Mouse (Mus musculus) lung, embryonic 14.5 days (tissue): ENCODE data around the gene Hoxa4. TPM values are rescaled to one million over a fixed set of nuclear protein-coding genes. Genes with fewer than 3 reads are reported as not detected.
A peak's percentile ranks its signal among the peaks of the same experiment; 100 is the strongest.

Experiments used
- ATAC-seq: fragments of 200-750 bp; cut with Nextera tagmentation; 2 replicates; pipeline ENCODE4 v1.8.0; 2017; ENCODE audit warnings: mild to moderate bottlenecking, moderate TSS enrichment, moderate library complexity; ENCODE audit not compliant: insufficient read depth
- DNase-seq: peaks from one replicate; pipeline ENCODE4 v3.0.0-alpha.2; 2015
- H3K27ac ChIP-seq: fragments of 300-500 bp; sonication (generic); 2 replicates; pipeline ENCODE4 v1.5.1; 2014; ENCODE audit warnings: low read depth, mild to moderate bottlenecking, moderate library complexity
- H3K27me3 ChIP-seq: fragments of 300-500 bp; sonication (generic); 2 replicates; pipeline ENCODE4 v1.6.1; 2014; ENCODE audit warnings: low read length, control low read depth; ENCODE audit not compliant: insufficient read depth
- H3K36me3 ChIP-seq: fragments of 300-500 bp; sonication (generic); 2 replicates; pipeline ENCODE4 v1.6.1; 2014; ENCODE audit warnings: control low read depth; ENCODE audit not compliant: insufficient read depth
- H3K4me1 ChIP-seq: fragments of 300-500 bp; sonication (generic); 2 replicates; pipeline ENCODE4 v1.6.1; 2014; ENCODE audit warnings: antibody characterized with exemption, control low read depth; ENCODE audit not compliant: insufficient read depth
- H3K4me2 ChIP-seq: fragments of 300-500 bp; sonication (generic); 2 replicates; pipeline ENCODE4 v1.6.1; 2014; ENCODE audit warnings: mild to moderate bottlenecking
- H3K4me3 ChIP-seq: fragments of 300-500 bp; sonication (generic); 2 replicates; pipeline ENCODE4 v1.5.1; 2014; ENCODE audit warnings: low read depth, low read length
- H3K9ac ChIP-seq: fragments of 300-500 bp; sonication (generic); 2 replicates; pipeline ENCODE4 v1.6.1; 2014
- H3K9me3 ChIP-seq: fragments of 300-500 bp; sonication (generic); 2 replicates; pipeline ENCODE4 v1.6.1; 2016; ENCODE audit warnings: low read depth, low read length, control low read depth
- CTCF ChIP-seq: IDR thresholded peaks from 2 replicates; pipeline ENCODE4 v1.5.1; 2016; ENCODE audit warnings: antibody characterized with exemption, low read depth
- WGBS: fragments of 180-500 bp; shearing (Covaris S2); extraction: QIAGEN DNeasy Blood & Tissue Kit; methylation state at CpG from one replicate; pipeline ENCODE4 v1.1.7; 2014; 5-methylcytosine and 5-hydroxymethylcytosine counted together
- polyA plus RNA-seq: library from polyadenylated mRNA; unstranded; fragments of >200 nt; fragmentation: Nextera tagmentation; extraction: Ambion mirVana; gene quantifications from 2 replicates; pipeline ENCODE4 v1.2.1, GENCODE M21; 2014

Hoxa4 gene
- polyA plus RNA-seq, 1 experiment from 2014 or later: 7.0 TPM

GRCm38 (mm10) chr6:52217895-52218642 is 26.5 kb upstream of the Hoxa4 start:
- TF ChIP-seq CTCF: no peak
- no peak for ATAC-seq
- no peak overlapping the region for H3K27ac ChIP-seq
- H3K4me1 ChIP-seq: no peaks in the 10 kb centered on the region
- no peaks in the 10 kb centered on the region for H3K9me3 ChIP-seq
- peak overlapping the region; percentile 81 for H3K4me2 ChIP-seq
- no peaks in the 10 kb centered on the region for H3K36me3 ChIP-seq
- peak; percentile 58 for DNase-seq
- peak overlapping the region; percentile 47 for H3K4me3 ChIP-seq
- H3K27me3 ChIP-seq: peaks cover 99% of the 10 kb centered on the region
- no peak overlapping the region for H3K9ac ChIP-seq
- WGBS: 10% methylated on average over 23 of the region's 23 CpGs

- no peaks in the 10 kb centered on the region for H3K9me3 ChIP-seq
- peak overlapping the region; percentile 4; the same call in 1 of the 2 replicates for H3K9ac ChIP-seq
- no peak for TF ChIP-seq CTCF
- peak overlapping the region; percentile 81 for H3K4me2 ChIP-seq
- peaks cover 99% of the 10 kb centered on the region for H3K27me3 ChIP-seq
- peak overlapping the region; percentile 47 for H3K4me3 ChIP-seq
- H3K27ac ChIP-seq: no peak overlapping the region
- under 1% methylated on average over 25 of the region's 25 CpGs for WGBS
- H3K36me3 ChIP-seq: no peaks in the 10 kb centered on the region
- DNase-seq (peak; percentile 86), ATAC-seq (peak; percentile 45)
- H3K4me1 ChIP-seq: no peaks in the 10 kb centered on the region
Measured at GRCm38 (mm10) chr6:52217459-52217768, 25.9 kb upstream of the Hoxa4 start.

GRCm38 (mm10) chr6:52216691-52217458 is 25.3 kb upstream of the Hoxa4 start:
- H3K9ac ChIP-seq: peak overlapping the region; percentile 39; the same call in 1 of the 2 replicates
- ATAC-seq: no peak
- H3K9me3 ChIP-seq: no peaks in the 10 kb centered on the region
- H3K4me2 ChIP-seq: peak overlapping the region; percentile 81
- no peaks in the 10 kb centered on the region for H3K36me3 ChIP-seq
- H3K4me3 ChIP-seq: peak overlapping the region; percentile 47
- peak; percentile 26 for DNase-seq
- WGBS: 2% methylated on average over 60 of the region's 60 CpGs
- H3K27me3 ChIP-seq: peaks cover 99% of the 10 kb centered on the region
- no peak for TF ChIP-seq CTCF
- 0 out of 2 replicates have a peak overlapping the region, but pooled peaks have one; percentile 2 for H3K27ac ChIP-seq
- H3K4me1 ChIP-seq: no peaks in the 10 kb centered on the region

GRCm38 (mm10) chr6:52215771-52216535 is 24.4 kb upstream of the Hoxa4 start:
- Histone ChIP-seq H3K36me3 (no peaks in the 10 kb centered on the region), H3K9ac (no peak overlapping the region), H3K4me1 (no peaks in the 10 kb centered on the region), H3K4me2 (peak overlapping the region; percentile 81), H3K27ac (no peak overlapping the region), H3K4me3 (peak overlapping the region; percentile 13; the same call in 1 of the 2 replicates), H3K9me3 (no peaks in the 10 kb centered on the region), H3K27me3 (peaks cover 99% of the 10 kb centered on the region)
- ATAC-seq (no peak), DNase-seq (no peak)
- WGBS: 5% methylated on average over 30 of the region's 30 CpGs
- no peak for TF ChIP-seq CTCF

GRCm38 (mm10) chr6:52215070-52215469 is 23.5 kb upstream of the Hoxa4 start:
- peaks cover 99% of the 10 kb centered on the region for H3K27me3 ChIP-seq
- H3K4me3 ChIP-seq: no peak overlapping the region
- DNase-seq (no peak), ATAC-seq (no peak)
- H3K4me2 ChIP-seq: no peak overlapping the region
- H3K9ac ChIP-seq: no peak overlapping the region
- no peaks in the 10 kb centered on the region for H3K36me3 ChIP-seq
- H3K4me1 ChIP-seq: no peaks in the 10 kb centered on the region
- WGBS: 35% methylated on average over 3 of the region's 3 CpGs
- H3K9me3 ChIP-seq: no peaks in the 10 kb centered on the region
- no peak for TF ChIP-seq CTCF
- H3K27ac ChIP-seq: no peak overlapping the region

GRCm38 (mm10) chr6:52214271-52214670 is 22.7 kb upstream of the Hoxa4 start:
- Histone ChIP-seq H3K4me3 (no peak overlapping the region), H3K27ac (no peak overlapping the region), H3K4me1 (no peaks in the 10 kb centered on the region), H3K27me3 (peaks cover 98% of the 10 kb centered on the region), H3K9ac (no peak overlapping the region), H3K4me2 (peak overlapping the region; percentile 87; the same call in 1 of the 2 replicates), H3K36me3 (no peaks in the 10 kb centered on the region), H3K9me3 (no peaks in the 10 kb centered on the region)
- 32% methylated on average over 5 of the region's 5 CpGs for WGBS
- ATAC-seq (no peak), DNase-seq (peak; percentile 44)
- TF ChIP-seq CTCF: no peak
